Mouse (Mus musculus) cerebral cortex, adult 2 months (tissue): ENCODE data around the gene Pygo2.

Source experiments
- WGBS: fragments of 180-500 bp; shearing (Covaris S2); methylation state at CpG from one replicate; pipeline ENCODE4 v1.1.7; 2018; 5-methylcytosine and 5-hydroxymethylcytosine counted together

The Pygo2 gene

GRCm38 (mm10) chr3:89392871-89393311, 37.1 kb upstream of the Pygo2 start:
- WGBS, result under 1% methylated on average over 22 of the region's 24 CpGs

DNA sequence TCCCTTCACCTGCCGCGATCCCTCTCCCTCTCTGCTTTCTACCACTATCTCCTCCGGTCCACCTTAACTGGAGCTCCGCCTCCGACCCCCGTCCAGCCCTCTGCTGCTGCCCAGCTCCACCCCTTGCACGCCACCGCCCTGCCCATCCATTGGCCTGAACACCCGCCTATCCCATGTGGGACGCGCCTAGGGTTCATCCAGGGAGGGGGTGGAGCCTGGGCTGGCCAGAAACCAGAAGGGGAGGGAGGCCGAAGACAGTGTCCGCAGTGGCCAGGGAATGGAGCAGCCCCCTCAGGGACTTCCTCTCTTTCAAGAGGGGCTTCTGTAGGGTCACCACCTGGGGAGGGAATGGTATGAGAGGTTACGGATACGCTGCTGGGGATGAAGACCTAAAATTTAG, 36.4 kb upstream of the Pygo2 start:
- 1% methylated on average over 15 of the region's 15 CpGs for WGBS

DNA sequence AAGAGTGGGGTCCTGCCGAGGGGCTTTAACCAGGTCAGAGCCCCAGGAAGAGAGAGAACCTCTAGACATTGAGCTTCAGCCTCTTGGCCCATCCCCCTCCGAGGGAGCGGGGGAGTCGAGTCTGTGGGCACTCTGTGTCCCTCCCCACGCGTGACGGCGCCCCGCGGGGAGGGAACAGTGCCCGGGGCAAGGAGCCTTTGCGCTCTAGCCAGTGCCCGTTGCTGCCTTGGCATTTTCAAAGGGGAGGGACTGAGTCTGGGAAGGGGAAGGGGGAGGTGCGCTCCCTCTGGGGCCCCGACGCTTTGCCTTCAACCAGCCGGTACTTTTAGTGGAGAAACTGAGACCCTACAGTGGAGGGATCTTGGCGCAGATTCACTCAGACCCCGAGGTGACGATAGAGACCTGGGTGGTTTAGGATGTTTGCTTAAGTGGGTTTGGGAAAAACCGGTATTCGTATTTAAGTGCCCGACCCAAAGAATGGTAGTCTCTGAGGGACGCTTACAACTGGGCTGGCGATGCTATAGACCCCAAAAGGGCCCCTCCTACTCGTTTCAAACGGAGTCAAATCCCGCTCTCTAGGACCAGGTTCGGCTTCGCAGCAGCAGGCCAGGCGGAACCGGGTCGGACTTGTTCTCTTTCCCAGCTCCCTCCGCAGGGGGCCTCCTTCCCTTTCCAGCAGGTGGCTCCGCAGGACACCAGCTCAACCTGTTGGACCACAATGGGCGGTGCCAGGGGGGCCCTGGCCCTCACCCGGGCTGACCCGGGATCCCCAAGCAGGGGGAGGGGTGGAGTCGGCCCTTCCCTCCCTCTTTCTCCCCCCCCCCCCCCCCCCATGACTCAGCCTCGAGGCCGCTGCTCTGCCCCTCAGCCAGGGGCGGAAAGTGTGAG, 35.8 kb upstream of the Pygo2 start, which contains the start of gene Zbtb7b:
Gene Zbtb7b, minus strand, starts transcription at position 771 of the 888 bp plus-strand sequence.
- whole genome bisulfite sequencing, result 1% methylated on average over 41 of the region's 42 CpGs

GRCm38 (mm10) chr3:89394894-89395256, 35.1 kb upstream of the Pygo2 start:
- WGBS, result 0% methylated on average over 12 of the region's 12 CpGs

- 6% methylated on average over 10 of the region's 10 CpGs for WGBS
These were observed 34.6 kb upstream of the Pygo2 start for GRCm38 (mm10) chr3:89395419-89395805.

DNA sequence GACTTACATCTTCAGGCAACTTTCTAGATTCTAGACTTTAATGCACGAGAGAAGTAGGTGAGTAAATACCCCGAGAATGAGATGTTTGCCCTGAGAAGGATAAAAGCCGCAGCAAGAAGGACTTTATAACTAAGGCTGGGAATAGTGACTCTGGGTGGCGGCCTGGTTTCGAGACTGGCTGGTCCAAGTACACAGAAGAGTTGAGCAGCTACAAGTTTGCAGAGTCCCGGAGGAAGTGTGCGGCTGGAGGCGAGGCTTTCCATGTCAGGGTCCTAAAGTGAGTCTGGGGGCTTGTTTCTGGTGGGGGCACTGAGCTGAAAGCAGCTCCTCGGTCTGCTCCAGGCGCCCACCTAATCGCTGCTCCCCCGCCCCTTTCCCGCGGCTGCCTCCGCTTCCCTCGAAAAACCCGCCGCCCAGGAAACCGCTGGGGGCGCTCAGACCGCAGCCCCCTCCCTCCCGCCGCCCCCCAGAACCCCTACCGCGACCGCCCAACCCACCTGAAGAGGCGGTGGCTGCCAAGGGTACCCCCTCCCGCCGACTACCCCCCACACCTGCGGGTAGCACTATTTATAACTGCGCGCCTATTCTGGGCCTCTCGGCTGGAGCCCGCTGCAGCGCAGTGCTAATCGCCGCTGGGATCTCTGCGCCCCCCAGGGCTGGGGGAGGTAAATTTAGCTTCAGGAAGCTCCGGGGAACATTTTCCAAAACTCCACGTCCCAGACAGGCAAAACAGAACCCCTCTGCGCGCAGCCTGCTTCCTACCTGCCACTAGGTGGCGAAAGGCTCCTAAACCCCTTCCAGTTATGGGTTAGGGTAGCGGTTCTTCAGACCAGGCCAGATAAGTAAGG, 34.0 kb upstream of the Pygo2 start:
- 2% methylated on average over 42 of the region's 44 CpGs for WGBS

DNA sequence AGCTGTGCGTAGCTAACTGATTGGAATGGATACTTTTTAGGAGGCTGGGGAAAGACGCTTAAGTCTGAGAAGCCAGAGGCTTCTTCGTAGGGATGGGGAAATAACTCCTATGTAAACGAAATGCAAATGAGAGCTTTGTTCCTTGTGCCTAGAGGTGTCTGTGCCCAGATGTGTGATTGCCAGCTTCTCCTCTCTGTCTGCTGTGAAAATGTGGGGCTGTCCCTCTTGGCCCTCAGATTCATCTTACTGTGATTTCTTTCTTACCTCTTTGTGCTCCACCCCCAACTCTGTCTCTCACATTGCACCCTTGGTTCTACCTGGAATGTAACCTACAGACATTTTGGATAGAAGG, 33.4 kb upstream of the Pygo2 start:
- WGBS, result under 1% methylated on average over 4 of the region's 4 CpGs

- 91% methylated on average over 7 of the region's 7 CpGs for WGBS
These were observed 28.7 kb upstream of the Pygo2 start for GRCm38 (mm10) chr3:89401329-89401728.

DNA sequence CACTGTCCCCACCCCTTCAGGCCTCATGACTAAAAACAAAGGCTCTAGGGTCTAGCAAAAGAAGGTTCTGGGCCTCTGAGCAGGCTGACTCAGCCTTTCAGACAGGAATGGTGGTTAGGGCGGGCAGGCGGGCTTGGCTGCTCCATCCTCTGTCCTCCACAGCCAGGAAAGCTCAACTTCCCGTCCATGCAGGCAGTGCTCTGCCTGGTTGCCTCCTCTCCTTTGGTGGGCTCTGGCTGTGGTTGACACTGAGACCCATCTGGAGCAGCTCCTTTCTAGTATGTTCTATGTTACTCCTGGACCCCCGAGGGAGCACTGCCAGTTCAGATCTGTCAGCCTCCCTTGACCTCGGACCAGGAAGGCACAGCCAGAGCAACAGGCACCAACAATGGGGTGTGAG, 27.3 kb upstream of the Pygo2 start, which contains the start of gene Lenep:
Gene Lenep, minus strand, starts transcription at position 101 of the 400 bp plus-strand sequence.
- 82% methylated on average over 5 of the region's 5 CpGs for WGBS

DNA sequence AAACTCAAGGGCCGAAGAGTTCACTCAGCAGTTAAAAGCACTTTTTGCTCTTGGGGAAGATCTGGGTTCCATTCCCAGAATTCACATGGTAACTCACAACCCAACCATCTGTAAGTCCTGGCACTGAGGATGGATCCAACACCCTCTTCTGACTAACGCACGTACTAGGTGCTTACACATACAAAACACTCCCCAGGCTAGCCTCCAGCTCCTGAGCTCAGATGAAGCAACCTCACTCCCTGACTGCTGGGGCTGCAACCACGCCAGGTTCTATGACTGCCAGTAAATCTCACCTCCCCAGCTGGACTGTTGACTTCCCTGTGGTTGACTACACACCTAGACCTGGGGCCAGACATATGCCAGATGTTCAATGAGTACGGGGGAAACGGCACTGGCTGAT, 23.1 kb upstream of the Pygo2 start:
- 72% methylated on average over 6 of the region's 6 CpGs for WGBS

- WGBS, result 74% methylated on average over 16 of the region's 16 CpGs
These were observed 21.6 kb upstream of the Pygo2 start for GRCm38 (mm10) chr3:89408448-89408847.

DNA sequence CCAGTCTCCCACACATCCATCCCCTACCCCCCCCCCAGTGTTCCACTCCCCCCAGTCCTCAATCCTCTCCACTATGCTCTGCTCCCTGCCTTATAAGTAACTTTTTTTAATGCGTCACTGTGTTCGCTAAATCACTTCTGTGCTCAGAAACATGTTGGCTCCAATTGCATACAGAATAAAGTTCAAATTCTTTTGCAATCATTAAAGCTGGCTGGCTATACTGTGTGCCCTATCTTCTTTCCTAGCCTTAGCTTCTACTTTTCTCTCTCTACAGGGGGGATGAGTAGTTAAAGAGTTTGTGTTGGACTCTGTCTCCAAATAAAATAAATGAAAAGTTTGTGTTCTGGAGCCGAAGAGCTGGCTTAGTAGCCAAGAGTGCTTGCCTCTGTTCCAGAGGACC, 20.3 kb upstream of the Pygo2 start:
- WGBS, result 81% methylated on average over 3 of the region's 3 CpGs

DNA sequence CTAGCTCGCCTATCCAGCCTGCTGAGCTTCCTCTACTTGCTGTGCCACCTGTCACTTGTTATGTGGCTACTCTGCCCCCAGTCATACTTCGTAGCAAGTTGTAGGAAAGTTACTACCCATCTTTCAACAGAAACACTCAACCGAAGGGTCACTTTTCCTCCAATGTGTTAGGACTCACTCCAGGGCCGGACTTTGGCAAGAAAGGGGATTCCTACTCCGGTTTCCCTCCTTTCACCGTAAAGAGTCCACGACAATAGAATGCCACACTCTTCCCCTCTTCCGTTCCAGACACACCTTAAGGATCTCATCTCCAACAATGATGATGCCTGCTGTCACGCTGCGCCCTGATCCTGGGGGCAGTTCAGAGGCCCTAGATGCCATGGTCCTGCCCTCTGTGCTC, 19.1 kb upstream of the Pygo2 start:
- 75% methylated on average over 10 of the region's 10 CpGs for WGBS

DNA sequence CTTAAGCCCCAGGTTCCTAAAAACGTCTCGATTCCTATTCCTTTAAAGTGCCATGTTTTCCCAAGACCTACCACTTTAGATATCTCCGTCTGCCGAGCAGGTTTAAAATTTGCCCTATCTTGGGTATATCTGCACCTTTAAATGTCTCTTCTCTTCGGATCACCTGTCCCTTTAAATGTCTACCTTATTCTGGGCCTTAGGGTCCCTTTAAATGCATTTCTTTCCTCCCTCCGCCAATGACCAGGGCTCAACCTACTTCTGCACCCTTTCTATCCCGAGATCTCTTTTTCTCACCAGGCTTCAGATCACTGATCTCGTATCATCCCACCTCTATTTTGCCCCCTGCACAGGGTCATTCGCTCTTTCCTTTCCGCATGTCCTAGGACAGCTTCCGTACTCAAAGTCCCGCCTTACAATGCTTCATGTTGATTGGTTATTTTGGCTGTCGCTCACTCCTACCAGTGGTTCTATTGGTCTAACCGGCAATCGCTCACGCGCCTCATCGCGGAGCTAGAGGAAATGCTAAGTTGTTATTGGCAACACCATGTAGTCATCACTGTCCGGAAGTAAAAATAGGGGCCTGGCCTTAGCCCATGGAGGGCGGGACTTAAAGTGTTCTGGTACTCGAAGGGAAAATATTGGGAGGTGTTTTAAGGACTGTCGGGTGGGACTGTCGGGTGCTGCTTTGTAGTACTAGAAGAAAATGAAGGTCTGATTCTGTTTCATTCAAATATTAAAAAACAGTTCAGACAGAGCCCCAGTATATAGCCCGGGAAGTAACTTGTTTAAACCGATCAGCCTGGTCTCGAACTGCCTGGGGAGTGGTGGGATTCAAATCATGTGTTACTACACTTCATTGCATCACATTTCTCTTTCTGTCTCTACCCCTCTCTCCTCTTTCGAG, 18.3 kb upstream of the Pygo2 start, which contains the start of gene Flad1:
Gene Flad1, minus strand, starts transcription at position 381 of the 904 bp plus-strand sequence.
- 3% methylated on average over 28 of the region's 28 CpGs for WGBS

DNA sequence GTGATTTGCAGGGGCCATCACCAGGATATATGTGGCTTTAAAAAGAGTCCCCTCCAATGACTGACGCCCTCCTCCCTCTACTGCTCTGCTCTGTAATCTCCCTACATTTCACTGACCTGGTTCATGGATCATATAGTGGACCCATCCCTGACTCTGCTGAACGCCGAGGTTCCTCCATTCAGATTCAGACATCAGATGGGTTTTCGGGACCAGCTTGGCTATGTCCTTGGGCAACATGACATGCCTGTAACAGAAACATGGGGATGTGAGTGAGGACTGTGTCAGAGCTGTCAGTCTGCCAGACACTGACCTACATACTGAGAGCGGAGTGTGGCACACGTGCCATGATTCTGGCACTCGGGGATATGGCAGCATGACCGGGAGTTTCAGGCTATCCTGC, 13.9 kb upstream of the Pygo2 start:
- 96% methylated on average over 8 of the region's 8 CpGs for WGBS

DNA sequence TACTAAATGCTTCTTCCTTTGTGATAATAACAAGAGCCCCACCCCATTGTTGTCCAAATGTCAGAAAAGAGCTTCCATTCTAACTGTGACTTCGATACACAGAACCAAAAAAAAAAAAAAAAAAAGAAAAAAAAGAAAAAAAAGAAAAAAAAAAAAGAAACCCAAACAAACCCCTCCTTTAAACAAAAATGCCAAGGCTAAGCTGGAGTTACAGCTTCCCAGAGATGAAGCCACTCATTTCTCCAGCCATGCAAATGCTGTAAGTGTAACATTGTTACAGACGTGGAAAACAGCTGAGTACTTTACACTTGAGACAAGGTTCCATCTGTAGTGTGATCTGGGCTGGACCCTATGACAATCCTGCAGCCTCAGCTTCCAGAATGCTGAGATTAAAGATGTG, 12.9 kb upstream of the Pygo2 start:
- WGBS, result 32% methylated on average over 2 of the region's 2 CpGs

GRCm38 (mm10) chr3:89417840-89418169, 12.2 kb upstream of the Pygo2 start:
- under 1% methylated on average over 20 of the region's 20 CpGs for WGBS

- WGBS, result under 1% methylated on average over 39 of the region's 39 CpGs
These were observed 11.7 kb upstream of the Pygo2 start, which contains the start of the genes Cks1b and Shc1 for GRCm38 (mm10) chr3:89418170-89418860. TSS of gene Cks1b (minus strand) at chr3:89418383. TSS of gene Shc1 (plus strand) at chr3:89418443.

GRCm38 (mm10) chr3:89418861-89419250, 11.2 kb upstream of the Pygo2 start:
- WGBS, result under 1% methylated on average over 16 of the region's 16 CpGs

GRCm38 (mm10) chr3:89419571-89419970, 10.4 kb upstream of the Pygo2 start:
- WGBS, result 12% methylated on average over 9 of the region's 9 CpGs

DNA sequence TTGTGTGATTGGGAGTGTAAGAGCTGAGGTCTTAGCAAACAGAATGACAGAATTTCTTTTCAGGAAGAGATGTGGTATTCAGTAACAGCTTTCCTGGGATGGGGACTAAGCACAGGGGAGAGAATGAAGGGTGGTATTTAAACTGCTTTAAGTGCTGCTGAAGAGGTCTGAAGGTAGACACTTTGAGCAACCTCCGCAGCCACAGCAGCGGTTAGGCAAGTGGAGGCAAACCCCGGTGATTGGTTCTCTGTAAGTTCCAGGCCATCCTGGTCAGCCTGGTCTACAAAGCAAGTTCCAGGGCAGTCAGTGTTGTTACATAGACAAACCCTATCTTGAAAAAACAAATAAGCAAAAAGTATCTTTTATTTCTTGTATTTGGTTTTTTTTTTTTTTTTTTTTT, 10.0 kb upstream of the Pygo2 start:
- WGBS, result 51% methylated on average over 3 of the region's 3 CpGs
